Mouse (Mus musculus): Measurements from ENCODE around the gene Cdh26.

Cdh26 gene

DNA sequence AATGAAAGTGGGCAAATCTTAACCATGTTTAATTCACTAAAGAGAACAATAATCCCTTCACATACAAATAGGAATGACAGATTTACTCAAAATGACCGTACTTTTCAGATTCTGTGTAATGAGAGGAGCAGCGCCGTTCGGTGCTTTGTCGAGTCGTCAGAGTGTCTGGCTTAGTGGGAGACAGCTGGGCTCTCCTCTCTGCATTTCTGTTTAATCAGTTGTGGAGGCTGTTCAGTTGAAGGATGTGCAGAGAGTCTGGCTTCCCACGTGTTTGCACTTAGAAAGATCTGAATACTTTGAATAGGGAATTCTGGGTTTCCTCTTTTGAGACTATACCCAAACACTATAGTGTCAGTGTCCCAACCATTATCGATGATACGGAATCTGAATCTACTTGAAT is 7.0 kb downstream of the Cdh26 start:
- no peak for DNase-seq (ENCODE audit: low spot score in 2 of 2)

GRCm38 (mm10) chr2:178449386-178449785 is 19.1 kb downstream of the Cdh26 start:
- no peak for DNase-seq (ENCODE audit: low spot score in 2 of 2)

- DNase-seq (ENCODE audit: low spot score in 2 of 2): no peak
Observed at GRCm38 (mm10) chr2:178450236-178450635, 19.9 kb downstream of the Cdh26 start.

- no peak for DNase-seq (ENCODE audit: low spot score in 2 of 2)
Observed at GRCm38 (mm10) chr2:178450961-178451360, 20.6 kb downstream of the Cdh26 start.

DNA sequence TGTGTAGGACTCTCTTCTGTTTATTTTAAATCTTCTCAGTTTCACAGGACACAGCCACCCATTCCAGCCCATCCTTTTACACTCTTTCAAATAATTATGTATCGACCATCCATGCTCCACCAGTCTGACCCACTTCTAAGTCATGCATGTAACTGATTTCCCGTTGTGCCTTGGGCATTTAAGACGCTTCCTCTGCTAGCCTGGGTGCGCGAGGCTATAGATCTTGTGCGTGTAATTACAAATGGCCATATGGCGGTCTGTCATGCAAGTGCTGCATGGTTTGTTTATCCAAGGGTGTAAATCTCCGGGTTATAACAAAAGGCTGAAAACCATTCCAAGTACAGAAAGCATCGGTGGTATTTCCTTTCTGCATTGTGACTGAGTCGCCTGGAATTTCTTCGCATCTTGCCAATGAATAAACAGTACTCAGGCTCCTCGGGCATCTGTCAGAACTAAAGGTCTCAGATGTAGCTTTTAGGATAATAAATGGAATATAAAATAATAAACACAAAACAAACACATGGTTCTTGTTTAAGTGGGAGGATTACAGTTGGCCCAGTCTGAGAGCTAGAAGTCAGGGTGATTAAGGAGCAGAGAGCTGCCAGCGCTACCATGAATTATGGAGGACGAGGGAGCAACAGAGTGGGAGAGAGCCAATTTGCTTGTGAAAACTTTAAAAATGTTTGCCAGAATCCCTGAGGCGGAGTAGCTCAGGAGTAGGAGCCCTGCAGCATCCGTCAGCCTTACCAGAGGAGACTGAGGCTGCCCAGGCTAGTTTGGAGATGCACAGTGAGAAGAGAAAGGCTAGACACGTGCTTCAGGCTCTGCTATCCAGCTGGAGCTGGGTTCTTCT is 24.6 kb downstream of the Cdh26 start:
- DNase-seq (ENCODE audit: low spot score in 2 of 2): no peak

DNA sequence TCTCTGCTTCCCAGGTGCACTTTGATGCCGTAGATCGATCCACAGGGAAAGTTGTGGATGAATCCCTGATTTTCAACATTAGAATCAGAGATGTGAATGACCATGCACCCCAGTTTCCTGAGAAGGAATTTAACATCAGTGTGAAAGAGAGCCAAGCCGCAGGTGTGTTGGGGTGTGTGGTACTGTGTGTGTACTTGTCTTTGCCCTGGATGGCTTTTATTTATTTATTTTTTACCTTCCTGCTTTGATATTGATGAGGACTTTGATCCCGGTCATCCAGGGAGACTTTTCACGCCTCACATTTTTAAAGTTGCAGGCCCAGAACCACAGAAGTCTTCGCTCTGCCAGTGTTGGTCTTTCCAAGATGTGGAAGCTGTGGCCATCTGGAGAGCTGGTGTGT is 27.1 kb downstream of the Cdh26 start:
- no peak for DNase-seq (ENCODE audit: low spot score in 2 of 2)

GRCm38 (mm10) chr2:178460353-178460752 is 30.0 kb downstream of the Cdh26 start:
- no peak for DNase-seq (ENCODE audit: low spot score in 2 of 2)

GRCm38 (mm10) chr2:178471546-178472480 is 41.5 kb downstream of the Cdh26 start:
- no peak for DNase-seq (ENCODE audit: low spot score in 2 of 2)

DNA sequence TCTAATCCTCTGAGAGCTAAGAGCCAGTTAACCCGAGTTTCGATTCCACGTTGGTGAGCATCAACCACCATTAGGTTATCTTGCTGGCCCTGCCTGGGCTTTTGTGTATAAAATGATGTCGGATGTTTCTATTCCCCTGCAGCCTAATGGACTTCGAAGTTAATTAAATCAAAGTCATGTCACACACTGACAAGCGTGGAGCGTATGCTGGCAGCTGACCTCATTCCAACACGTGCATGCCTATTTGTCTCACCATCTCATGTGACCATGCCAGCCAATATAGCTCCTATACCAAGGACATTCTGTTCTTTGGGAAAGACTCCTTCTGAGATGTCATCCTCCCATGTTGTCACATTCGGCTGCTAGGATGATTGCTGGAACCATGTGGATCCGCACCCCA is 43.6 kb downstream of the Cdh26 start:
- DNase-seq (ENCODE audit: low spot score in 2 of 2): no peak

DNA sequence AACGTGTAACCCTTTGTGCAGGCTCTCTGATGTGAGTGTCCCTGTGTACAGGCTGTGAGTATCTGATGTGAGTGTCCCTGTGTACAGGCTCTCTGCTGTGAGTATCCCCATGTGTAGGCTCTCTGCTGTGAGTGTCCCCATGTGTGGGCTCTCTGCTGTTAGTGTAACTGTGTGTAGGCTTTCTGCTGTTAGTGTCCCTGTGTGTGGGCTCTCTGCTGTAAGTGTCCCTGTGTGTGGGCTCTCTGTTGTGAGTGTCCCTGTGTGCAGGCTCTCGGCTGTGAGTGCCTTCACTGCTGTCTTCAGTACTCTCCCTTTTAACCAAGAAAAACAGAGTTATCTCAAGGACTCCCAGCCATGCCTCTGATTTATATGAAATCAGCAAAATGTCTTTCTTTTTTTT is 46.9 kb downstream of the Cdh26 start:
- DNase-seq (ENCODE audit: low spot score in 2 of 2): no peak

DNA sequence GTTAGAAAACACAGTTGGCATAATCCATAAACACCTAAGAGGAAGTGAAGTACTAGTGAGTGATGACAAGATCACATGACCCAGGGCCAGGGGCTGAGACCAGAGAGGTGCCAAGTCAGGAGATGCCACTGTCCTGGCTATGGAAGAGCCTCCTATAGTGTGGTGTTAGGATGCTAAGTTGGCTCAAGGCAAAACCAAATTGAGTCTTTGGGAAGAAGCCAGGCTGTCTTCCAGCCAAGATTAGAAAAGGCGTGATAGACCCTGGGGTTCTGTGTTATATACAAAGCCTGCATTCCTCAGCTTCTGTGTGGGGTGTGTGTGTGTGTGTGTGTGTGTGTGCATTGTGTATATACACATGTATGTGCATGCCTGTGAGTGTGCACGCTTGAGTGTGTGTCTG is 48.7 kb downstream of the Cdh26 start:
- DNase-seq (ENCODE audit: low spot score in 2 of 2): no peak

- DNase-seq (ENCODE audit: low spot score in 2 of 2): no peak
Observed at GRCm38 (mm10) chr2:178480932-178481331, 50.6 kb downstream of the Cdh26 start.

DNA sequence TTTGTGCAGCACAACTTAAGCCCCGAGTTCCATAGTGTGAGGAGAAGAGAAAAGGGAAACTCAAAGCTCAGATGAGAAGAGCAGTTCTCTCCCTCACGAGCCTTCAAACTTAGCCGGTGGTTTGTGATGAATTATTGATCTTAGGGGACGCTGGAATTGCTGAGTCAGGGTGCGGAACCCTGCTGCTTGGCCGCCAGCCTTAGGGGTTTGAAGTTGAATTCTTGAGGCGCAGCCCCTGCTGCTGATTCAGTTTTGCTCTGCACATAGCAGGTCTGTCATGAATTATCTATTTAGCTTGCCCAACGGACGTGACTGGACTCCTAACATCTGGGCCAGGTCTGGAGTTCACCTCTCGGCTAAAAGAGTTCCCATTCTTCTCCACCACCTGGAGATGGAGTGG is 53.1 kb downstream of the Cdh26 start:
- DNase-seq (ENCODE audit: low spot score in 2 of 2): no peak

- DNase-seq (ENCODE audit: low spot score in 2 of 2): no peak
Observed at GRCm38 (mm10) chr2:178488276-178488675, 57.9 kb downstream of the Cdh26 start.

DNA sequence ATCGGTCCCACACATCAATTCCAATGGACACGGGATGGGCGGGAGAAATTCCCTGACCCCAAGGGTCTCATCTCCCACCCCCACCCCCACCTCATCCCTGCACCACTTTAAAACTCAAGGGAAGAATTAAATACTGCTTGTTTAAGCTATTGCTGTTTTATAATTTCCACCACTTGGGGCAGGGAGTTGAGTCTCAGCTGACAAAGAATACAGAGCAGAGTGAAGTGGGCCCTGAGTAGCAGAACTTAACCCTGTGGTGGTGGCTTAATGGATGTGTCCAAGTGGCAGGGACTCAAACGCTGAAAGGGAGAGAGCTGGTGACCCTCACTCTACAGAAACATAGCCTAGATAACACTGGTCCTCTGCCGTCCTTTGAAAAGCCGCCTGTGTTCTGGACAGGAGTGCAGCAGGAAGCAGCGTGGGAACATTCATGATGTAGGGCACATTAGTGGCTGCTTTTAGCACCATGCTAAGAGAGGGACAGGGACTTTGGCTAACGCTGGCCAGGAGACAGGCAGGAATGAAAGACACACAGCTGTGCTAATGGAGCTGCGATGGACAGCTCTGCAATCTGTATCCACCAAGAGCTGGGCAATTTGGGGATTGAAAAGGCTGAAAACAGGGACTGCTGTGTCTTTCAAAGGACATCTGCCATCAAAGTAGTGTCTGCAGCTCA is 60.1 kb downstream of the Cdh26 start:
- no peak for DNase-seq (ENCODE audit: low spot score in 2 of 2)

GRCm38 (mm10) chr2:178494066-178494465 is 63.7 kb downstream of the Cdh26 start:
- DNase-seq (ENCODE audit: low spot score in 2 of 2): no peak

DNA sequence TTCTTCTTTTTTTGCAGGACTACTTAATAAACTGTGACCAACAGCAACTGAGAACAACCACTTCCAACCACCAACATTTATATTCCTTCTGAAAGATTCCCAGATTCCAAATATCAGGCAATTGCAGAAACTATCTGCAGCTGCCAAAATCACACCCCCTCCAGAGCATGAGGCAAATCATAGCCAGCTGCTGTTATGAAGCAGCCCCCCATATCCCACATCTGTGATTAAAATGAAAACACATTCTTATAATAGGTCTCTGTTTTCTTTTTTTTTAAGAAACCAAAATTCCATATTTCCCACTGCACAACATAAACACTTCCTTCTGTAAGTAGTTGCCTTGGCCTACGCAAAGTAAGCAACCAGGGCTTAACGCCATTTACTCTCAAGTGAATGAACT is 65.5 kb downstream of the Cdh26 start:
- DNase-seq (ENCODE audit: low spot score in 2 of 2): no peak

DNA sequence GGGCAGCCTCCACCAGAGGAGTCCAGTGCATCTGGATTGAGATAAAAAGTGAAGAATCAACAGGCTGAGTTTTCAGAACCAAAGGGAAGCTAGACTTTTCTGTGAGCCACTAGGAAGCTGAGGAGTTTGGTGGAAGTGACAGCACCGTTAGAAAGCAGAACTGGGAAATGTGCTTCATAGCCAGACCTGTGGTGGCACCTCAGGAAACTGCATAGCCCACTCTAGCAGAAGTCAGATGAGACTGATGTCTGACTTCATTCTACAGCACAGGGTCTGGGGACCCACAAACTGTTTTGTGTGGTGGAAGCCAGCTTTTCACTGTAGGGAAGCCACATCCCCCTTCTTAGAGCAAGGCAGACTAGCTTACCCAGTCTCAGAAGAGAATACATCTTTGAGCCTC is 67.6 kb downstream of the Cdh26 start:
- no peak for DNase-seq (ENCODE audit: low spot score in 2 of 2)

GRCm38 (mm10) chr2:178498409-178498808 is 68.1 kb downstream of the Cdh26 start:
- no peak for DNase-seq (ENCODE audit: low spot score in 2 of 2)

- no peak for DNase-seq (ENCODE audit: low spot score in 2 of 2)
Observed at GRCm38 (mm10) chr2:178502469-178502868, 72.1 kb downstream of the Cdh26 start.

DNA sequence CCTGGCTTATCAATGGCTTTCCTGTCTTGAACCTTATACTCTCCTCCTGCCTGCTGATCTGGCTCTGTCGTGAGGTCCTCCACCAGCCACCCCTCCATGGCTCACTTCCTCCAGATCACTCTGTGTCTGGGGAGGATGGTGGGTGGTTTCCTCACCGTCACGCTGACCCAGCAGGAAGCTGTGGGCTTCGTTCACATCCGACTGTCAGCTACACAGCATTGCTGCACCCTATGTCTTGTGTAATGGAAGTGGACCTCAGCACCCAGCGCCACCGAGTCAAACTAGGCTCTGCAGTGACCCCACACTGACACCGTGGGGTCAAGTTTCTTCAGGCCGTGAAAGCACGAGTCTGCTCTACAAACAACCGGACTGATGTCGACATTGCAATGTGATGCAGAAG is 75.7 kb downstream of the Cdh26 start:
- DNase-seq (ENCODE audit: low spot score in 2 of 2): no peak

- DNase-seq (ENCODE audit: low spot score in 2 of 2): peak; percentile 77 to 90
Observed at GRCm38 (mm10) chr2:178507379-178508014, 77.2 kb downstream of the Cdh26 start.

Data from cerebellum, postnatal 4 days (tissue).